Mouse (Mus musculus) kidney, embryonic 14.5 days (tissue): Measurements from ENCODE around the gene Lcor. TPM values are rescaled to one million over a fixed set of nuclear protein-coding genes. Genes with fewer than 3 reads are reported as not detected.

ENCODE experiments used
- microRNA-seq: library from miRNA; unstranded; fragments of <30 nt; microRNA quantifications from one replicate; pipeline ENCODE4, GENCODE M21; 2016
- polyA plus RNA-seq: library from polyadenylated mRNA; unstranded; fragments of >200 nt; fragmentation: Nextera tagmentation; extraction: Ambion mirVana; gene quantifications from 2 replicates; pipeline ENCODE4 v1.2.1, GENCODE M21; 2014

Lcor gene
- polyA plus RNA-seq, 1 experiment from 2014 or later = 19.7 TPM

Small RNA genes lying within 50 kb of the gene (microRNA-seq; reads per million reads assigned to microRNA genes)
- not detected for gene Mir8091

Other genes with a start within 250 kb of the Lcor start
- 86.0 and 149 TPM in 2 replicates for gene Tm9sf3, start 218.6 kb upstream of the Lcor start, polyA plus RNA-seq
- 0.77 and 1.6 TPM in 2 replicates for gene Pik3ap1, start 97.5 kb upstream of the Lcor start, polyA plus RNA-seq
- 3.3 and 4.7 TPM in 2 replicates for gene Gm340, start 99.7 kb downstream of the Lcor start, polyA plus RNA-seq